Mouse (Mus musculus): ENCODE data around the gene Cpe.
A peak's percentile ranks its signal among the peaks of the same experiment; 100 is the strongest.

- TF ChIP-seq POLR2A (IDR thresholded peaks at IDR 0.05; ENCODE audit: insufficient read length, low read depth) = no peak
- no peak for TF ChIP-seq MAX (IDR thresholded peaks at IDR 0.05; ENCODE audit: low read depth)
- no peak for TF ChIP-seq SRF (IDR thresholded peaks at IDR 0.05; ENCODE audit: control insufficient read depth, insufficient read length, low read depth)
- no peak for TF ChIP-seq E2F4 (IDR thresholded peaks at IDR 0.05; ENCODE audit: insufficient read depth)
- peak in 1 of 3 experiments; percentile 7 for TF ChIP-seq MYOD1 (IDR thresholded peaks at IDR 0.05; ENCODE audit: control insufficient read depth in 1 of 3, insufficient read length in 2 of 3, low read depth in 2 of 3)
- peak; percentile 16 for TF ChIP-seq USF1 (IDR thresholded peaks at IDR 0.05; ENCODE audit: low read depth)
- TF ChIP-seq MYOG (IDR thresholded peaks at IDR 0.05; ENCODE audit: control insufficient read depth in 1 of 3, insufficient read depth in 1 of 3, insufficient read length in 2 of 3, low read depth in 2 of 3) = no peak
- no peak for TF ChIP-seq REST (IDR thresholded peaks at IDR 0.05; ENCODE audit: insufficient read depth, insufficient read length)
- no peak for TF ChIP-seq CEBPB (IDR thresholded peaks at IDR 0.05; ENCODE audit: insufficient read depth, poor library complexity, severe bottlenecking)
- TF ChIP-seq TCF12 (IDR thresholded peaks at IDR 0.05; ENCODE audit: insufficient read depth, poor library complexity, severe bottlenecking) = no peak
- TF ChIP-seq POLR2AphosphoS2 (IDR thresholded peaks at IDR 0.05; ENCODE audit: insufficient read length, low read depth) = no peak
These were observed 77.4 kb downstream of the Cpe start for GRCm38 (mm10) chr8:64615459-64615858.

All from myocyte (in vitro differentiated cells).